In genomic region chr16:44331671-44331994, GRCm38 (mm10) we compare ENCODE assay signal across 7 mouse cellular contexts. TPM values are rescaled to one million over a fixed set of nuclear protein-coding genes. Genes with fewer than 3 reads are reported as not detected.
DNase-seq lines count a peak whose midpoint lies in the region; ATAC-seq lines count a peak whose summit lies in the region.

No protein-coding gene starts in this region.

- peak overlapping the region; percentile 55 for H3K4me3 ChIP-seq in lung, embryonic 15.5 days
- peak overlapping the region; percentile 58 for H3K4me3 ChIP-seq in forebrain, embryonic 11.5 days (ENCODE audit: low read depth, low read length)
- H3K4me3 ChIP-seq in intestine, embryonic 15.5 days (replicated peaks): peak overlapping the region; percentile 61
- H3K4me3 ChIP-seq in neural tube, embryonic 14.5 days (ENCODE audit: low read depth, low read length): peak overlapping the region; percentile 67

- no peaks in the 10 kb centered on the region for H3K36me3 ChIP-seq in lung, embryonic 15.5 days
- H3K36me3 ChIP-seq in forebrain, embryonic 11.5 days (ENCODE audit: control insufficient read depth, insufficient read depth, low read length): no peaks in the 10 kb centered on the region
- H3K36me3 ChIP-seq in intestine, embryonic 15.5 days: no peaks in the 10 kb centered on the region
- H3K36me3 ChIP-seq in neural tube, embryonic 14.5 days (ENCODE audit: control insufficient read depth, insufficient read depth, low read length): no peaks in the 10 kb centered on the region

- H3K9me3 ChIP-seq in lung, embryonic 15.5 days: no peaks in the 10 kb centered on the region
- H3K9me3 ChIP-seq in forebrain, embryonic 11.5 days (ENCODE audit: control insufficient read depth, low read length): no peaks in the 10 kb centered on the region; the same call in 1 of the 2 replicates
- H3K9me3 ChIP-seq in intestine, embryonic 15.5 days: no peaks in the 10 kb centered on the region
- H3K9me3 ChIP-seq in neural tube, embryonic 14.5 days (ENCODE audit: control insufficient read depth, low read length): no peaks in the 10 kb centered on the region

- WGBS in lung, embryonic 15.5 days: 19% methylated on average over 6 of the region's 6 CpGs
- 12% methylated on average over 6 of the region's 6 CpGs for WGBS in forebrain, embryonic 11.5 days
- 20% methylated on average over 6 of the region's 6 CpGs for WGBS in intestine, embryonic 15.5 days
- WGBS in neural tube, embryonic 14.5 days: 18% methylated on average over 6 of the region's 6 CpGs

- no peak for ATAC-seq in lung, embryonic 15.5 days (ENCODE audit: borderline replicate concordance, extremely low read depth, low FRiP score, low TSS enrichment)
- peak; percentile 9; the same call in 1 of the 2 replicates for ATAC-seq in forebrain, embryonic 11.5 days (replicated peaks; ENCODE audit: low FRiP score)
- peak; percentile 46 for ATAC-seq in intestine, embryonic 15.5 days
- ATAC-seq in neural tube, embryonic 14.5 days (ENCODE audit: low read depth): peak; percentile 36; the same call in 1 of the 2 replicates

- peaks cover 26% of the 10 kb centered on the region for H3K27me3 ChIP-seq in lung, embryonic 15.5 days
- peaks cover 15% of the 10 kb centered on the region for H3K27me3 ChIP-seq in forebrain, embryonic 11.5 days (ENCODE audit: control insufficient read depth, insufficient read depth, low read length)
- H3K27me3 ChIP-seq in intestine, embryonic 15.5 days (replicated peaks): 0 out of 2 replicates have a peak, but pooled peaks cover 3% of the 10 kb centered on the region
- peaks cover 3% of the 10 kb centered on the region; the same call in 1 of the 2 replicates for H3K27me3 ChIP-seq in neural tube, embryonic 14.5 days (ENCODE audit: control insufficient read depth, insufficient read depth, low read length)

- peak overlapping the region; percentile 28 for H3K9ac ChIP-seq in lung, embryonic 15.5 days
- peak overlapping the region; percentile 65 for H3K9ac ChIP-seq in forebrain, embryonic 11.5 days (ENCODE audit: low read length)
- peak overlapping the region; percentile 60 for H3K9ac ChIP-seq in intestine, embryonic 15.5 days
- peak overlapping the region; percentile 71 for H3K9ac ChIP-seq in neural tube, embryonic 14.5 days (replicated peaks; ENCODE audit: low read depth, low read length)

- H3K4me2 ChIP-seq in lung, embryonic 15.5 days: peak overlapping the region; percentile 99
- H3K4me2 ChIP-seq in forebrain, embryonic 11.5 days (ENCODE audit: low read depth, low read length, severe bottlenecking): peak overlapping the region; percentile 99
- peak overlapping the region; percentile 100 for H3K4me2 ChIP-seq in intestine, embryonic 15.5 days (replicated peaks)
- peak overlapping the region; percentile 98 for H3K4me2 ChIP-seq in neural tube, embryonic 14.5 days (ENCODE audit: low read depth, low read length)

- H3K27ac ChIP-seq in lung, embryonic 15.5 days: no peak overlapping the region
- H3K27ac ChIP-seq in forebrain, embryonic 11.5 days (ENCODE audit: low read depth, low read length): no peak overlapping the region
- H3K27ac ChIP-seq in intestine, embryonic 15.5 days: no peak overlapping the region
- H3K27ac ChIP-seq in neural tube, embryonic 14.5 days (ENCODE audit: low read depth, low read length): no peak overlapping the region

- H3K4me1 ChIP-seq in lung, embryonic 15.5 days: peaks cover 10% of the 10 kb centered on the region
- H3K4me1 ChIP-seq in forebrain, embryonic 11.5 days (replicated peaks; ENCODE audit: control insufficient read depth, insufficient read depth, low read length): peaks cover 3% of the 10 kb centered on the region; the same call in 1 of the 2 replicates
- H3K4me1 ChIP-seq in intestine, embryonic 15.5 days (replicated peaks): 0 out of 2 replicates have a peak, but pooled peaks cover 6% of the 10 kb centered on the region
- no peaks in the 10 kb centered on the region for H3K4me1 ChIP-seq in neural tube, embryonic 14.5 days (ENCODE audit: control insufficient read depth, insufficient read depth, low read length)

- DNase-seq in lung, postnatal 36 days: no peak
- DNase-seq in forebrain, embryonic 11.5 days (ENCODE audit: low spot score): no peak
- no peak for DNase-seq in thymus, postnatal 25 days
- no peak for DNase-seq in layer of hippocampus, postnatal 14 days (ENCODE audit: low spot score in 2 of 2)

RNA-seq across cellular contexts. Expression of gene Sidt1, which starts 1.4 kb away (rescaled TPM):
- polyA plus RNA-seq in lung, embryonic 15.5 days (2015; fragmentation: Nextera tagmentation; extraction: Ambion mirVana): 0.20 and 0.33 TPM in 2 replicates
- 0.13 TPM in 1 of 2 replicates, not detected in the other for polyA plus RNA-seq in forebrain, embryonic 11.5 days (2014; fragmentation: Nextera tagmentation; extraction: Ambion mirVana)
- polyA plus RNA-seq in intestine, embryonic 15.5 days (2015; fragmentation: Nextera tagmentation; extraction: Ambion mirVana): 1.1 and 1.5 TPM in 2 replicates
- polyA plus RNA-seq in neural tube, embryonic 14.5 days (2014; fragmentation: Nextera tagmentation; extraction: Ambion mirVana): 10.6 and 12.0 TPM in 2 replicates
- total RNA-seq in layer of hippocampus, postnatal 14 days (2021): 10 to 100 TPM; 37.3 to 44.4 TPM

RNA-seq across cellular contexts. Expression of gene Spice1, which starts 15.3 kb away (rescaled TPM):
- polyA plus RNA-seq in lung, embryonic 15.5 days (2015; fragmentation: Nextera tagmentation; extraction: Ambion mirVana): 28.4 and 33.5 TPM in 2 replicates
- polyA plus RNA-seq in forebrain, embryonic 11.5 days (2014; fragmentation: Nextera tagmentation; extraction: Ambion mirVana): 42.8 and 45.7 TPM in 2 replicates
- polyA plus RNA-seq in intestine, embryonic 15.5 days (2015; fragmentation: Nextera tagmentation; extraction: Ambion mirVana): 19.5 and 22.2 TPM in 2 replicates
- 11.5 and 12.4 TPM in 2 replicates for polyA plus RNA-seq in neural tube, embryonic 14.5 days (2014; fragmentation: Nextera tagmentation; extraction: Ambion mirVana)
- total RNA-seq in layer of hippocampus, postnatal 14 days (2021): 10 to 100 TPM; 15.1 to 16.7 TPM
